Mouse (Mus musculus) inflammation-experienced regulatory T-cells, adult 6 months (primary cell): ENCODE results near the gene Nav2. TPM values are rescaled to one million over a fixed set of nuclear protein-coding genes. Genes with fewer than 3 reads are reported as not detected.
A peak's percentile ranks its signal among the peaks of the same experiment; 100 is the strongest.

ENCODE experiments used
- ATAC-seq: one replicate; pipeline ENCODE4 v1.8.0; 2017
- polyA plus RNA-seq, 3 experiments: library from polyadenylated mRNA; unstranded; fragments of 100-300 nt; shearing (Covaris generic); gene quantifications; one replicate each; pipeline ENCODE4 v1.2.1; 2017

Gene Nav2
- polyA plus RNA-seq, 3 experiments from 2014 or later: 27.1 to 51.3 (median 35.8) TPM

DNA sequence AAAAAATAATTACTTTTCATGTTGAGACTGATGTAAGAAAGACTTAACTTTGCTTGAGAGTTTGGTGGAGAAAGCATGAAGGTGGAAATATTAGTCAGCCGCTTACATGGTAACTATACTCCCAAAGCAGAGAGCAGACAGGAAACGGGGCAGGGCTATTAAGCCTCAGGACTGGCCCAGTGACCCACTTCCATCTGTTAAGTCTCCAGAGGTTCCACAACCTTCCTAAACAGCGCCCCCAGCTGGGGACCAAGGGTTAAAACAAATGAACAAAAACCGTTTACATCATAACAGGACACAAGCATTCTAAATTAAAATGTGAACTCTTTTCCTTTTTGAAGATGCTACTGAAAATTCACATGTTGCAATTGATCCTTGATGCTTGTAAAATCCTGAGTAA is 29.7 kb downstream of the Nav2 start:
- peak; percentile 34 for ATAC-seq

DNA sequence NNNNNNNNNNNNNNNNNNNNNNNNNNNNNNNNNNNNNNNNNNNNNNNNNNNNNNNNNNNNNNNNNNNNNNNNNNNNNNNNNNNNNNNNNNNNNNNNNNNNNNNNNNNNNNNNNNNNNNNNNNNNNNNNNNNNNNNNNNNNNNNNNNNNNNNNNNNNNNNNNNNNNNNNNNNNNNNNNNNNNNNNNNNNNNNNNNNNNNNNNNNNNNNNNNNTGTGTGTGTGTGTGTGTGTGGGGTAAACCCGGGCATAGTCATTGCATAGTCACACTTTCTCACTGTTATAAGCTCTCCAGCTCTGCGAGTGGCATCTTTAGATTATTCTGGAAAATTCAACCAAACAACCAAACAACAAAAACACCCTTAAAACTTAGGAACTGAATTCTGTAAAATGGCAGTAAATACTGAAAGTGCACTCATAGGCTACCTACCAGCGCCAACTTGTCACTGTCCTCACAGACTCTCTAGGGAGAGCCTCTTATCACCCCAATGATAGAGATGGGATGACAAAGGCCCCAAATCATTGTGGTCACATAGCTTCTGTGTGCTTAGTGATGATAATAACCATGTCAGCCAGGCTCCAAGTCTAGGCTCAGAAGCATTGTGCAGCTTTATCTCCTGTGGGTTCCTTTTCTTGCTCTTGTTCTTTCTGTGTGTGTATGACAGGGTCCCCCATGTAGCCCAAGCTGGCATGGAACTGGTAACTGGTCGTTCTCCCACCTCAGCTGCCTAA is 40.0 kb downstream of the Nav2 start:
- ATAC-seq: no peak

DNA sequence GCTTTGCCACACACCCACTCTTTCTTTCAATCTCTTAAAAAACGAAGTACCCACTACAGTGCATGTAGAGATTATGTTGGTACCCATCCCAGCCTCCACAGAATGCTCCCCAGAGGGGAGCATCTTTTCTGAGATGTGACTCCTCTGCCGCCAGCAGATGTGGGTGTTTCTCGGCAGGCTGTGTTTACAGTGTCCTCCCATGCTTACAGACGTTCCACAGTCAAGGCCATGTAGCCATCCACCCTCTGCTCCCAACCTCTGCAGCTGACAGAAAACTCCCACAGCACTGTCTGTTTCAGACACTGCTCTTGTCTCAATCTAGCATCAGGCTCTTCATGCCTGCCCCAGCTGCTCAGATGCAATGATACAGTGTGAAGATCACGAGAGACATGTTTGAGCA is 46.0 kb downstream of the Nav2 start:
- ATAC-seq: no peak

GRCm38 (mm10) chr7:48958528-48959315 is 50.2 kb downstream of the Nav2 start:
- peak; percentile 80 for ATAC-seq

- no peak for ATAC-seq
Measured at GRCm38 (mm10) chr7:48959316-48959661, 50.8 kb downstream of the Nav2 start.

DNA sequence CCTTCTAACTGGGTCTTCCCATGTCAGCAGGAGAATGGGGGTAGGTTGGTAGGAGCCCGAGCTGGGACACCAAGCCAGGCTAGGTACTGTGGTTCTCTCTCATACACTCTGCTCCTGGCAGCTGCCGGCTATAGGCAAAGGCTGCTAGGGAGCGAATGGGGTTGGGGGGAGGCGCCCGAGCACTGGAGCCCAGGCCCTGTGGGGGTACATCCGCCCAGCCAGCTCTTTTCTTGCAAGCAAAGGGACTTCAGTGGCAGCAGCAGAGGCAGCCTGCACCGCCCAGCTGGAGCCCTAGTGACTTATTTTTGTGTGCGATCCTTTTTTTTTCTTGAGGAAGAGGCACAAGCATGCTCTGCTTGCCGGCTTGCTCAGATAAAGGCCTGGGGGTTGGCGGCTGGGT is 51.6 kb downstream of the Nav2 start:
- ATAC-seq: no peak

GRCm38 (mm10) chr7:48961501-48961900 is 53.0 kb downstream of the Nav2 start:
- ATAC-seq: no peak

DNA sequence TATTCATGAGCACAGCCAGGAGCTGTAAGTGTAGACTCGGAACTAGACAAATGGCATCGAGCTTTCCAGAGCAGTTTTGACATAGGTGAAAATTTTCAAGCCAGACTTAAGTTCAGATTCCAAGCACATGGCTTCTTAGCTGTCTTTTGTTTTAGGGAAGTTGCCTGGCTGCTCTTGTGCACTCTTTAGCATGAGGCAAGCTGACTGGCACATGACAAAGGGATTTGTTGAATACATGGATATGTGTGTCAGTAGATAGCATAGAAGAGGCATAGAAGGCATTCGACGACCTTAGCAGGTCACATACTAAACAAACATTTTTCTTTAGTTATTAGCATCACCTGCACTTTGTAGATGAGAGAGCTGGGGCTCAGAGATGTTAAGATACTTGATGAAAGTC is 53.4 kb downstream of the Nav2 start:
- no peak for ATAC-seq

GRCm38 (mm10) chr7:48963112-48963511 is 54.6 kb downstream of the Nav2 start:
- ATAC-seq: no peak

GRCm38 (mm10) chr7:48963554-48963953 is 55.0 kb downstream of the Nav2 start:
- no peak for ATAC-seq

DNA sequence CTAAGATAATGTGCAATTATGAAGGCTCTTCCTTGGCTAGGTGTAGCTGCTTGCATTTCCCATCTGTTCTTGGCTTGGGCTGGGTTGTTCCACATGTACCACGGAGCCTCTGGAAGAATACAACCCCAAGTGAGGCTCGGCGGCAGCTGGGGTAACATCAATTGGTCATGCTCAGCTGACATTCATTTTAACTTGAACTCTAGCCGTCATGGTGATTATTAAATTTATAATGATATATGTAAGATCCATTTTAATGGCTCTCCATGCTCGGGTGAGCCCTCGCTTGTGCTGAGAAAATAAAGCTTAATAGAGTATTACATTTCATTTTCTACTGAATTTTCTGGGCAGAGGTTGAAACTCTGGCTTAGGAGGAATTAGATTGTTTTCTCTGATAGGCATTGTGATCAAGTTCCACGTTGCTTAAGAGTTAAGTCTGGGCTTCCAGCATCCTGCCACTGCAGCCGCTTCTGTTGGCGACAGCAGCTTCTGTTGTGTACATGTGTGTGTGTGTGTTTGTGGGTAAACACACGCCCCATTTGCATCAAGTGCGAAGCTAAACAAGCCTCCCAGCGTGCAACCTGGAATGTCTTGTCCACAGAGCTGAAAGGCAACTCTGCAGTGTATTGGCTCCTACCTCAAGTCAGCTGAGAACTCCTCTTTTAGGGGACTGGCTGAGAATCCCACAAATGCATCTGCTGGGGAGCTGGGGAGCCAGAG is 57.4 kb downstream of the Nav2 start:
- no peak for ATAC-seq

GRCm38 (mm10) chr7:48981013-48981412 is 72.5 kb downstream of the Nav2 start:
- no peak for ATAC-seq

DNA sequence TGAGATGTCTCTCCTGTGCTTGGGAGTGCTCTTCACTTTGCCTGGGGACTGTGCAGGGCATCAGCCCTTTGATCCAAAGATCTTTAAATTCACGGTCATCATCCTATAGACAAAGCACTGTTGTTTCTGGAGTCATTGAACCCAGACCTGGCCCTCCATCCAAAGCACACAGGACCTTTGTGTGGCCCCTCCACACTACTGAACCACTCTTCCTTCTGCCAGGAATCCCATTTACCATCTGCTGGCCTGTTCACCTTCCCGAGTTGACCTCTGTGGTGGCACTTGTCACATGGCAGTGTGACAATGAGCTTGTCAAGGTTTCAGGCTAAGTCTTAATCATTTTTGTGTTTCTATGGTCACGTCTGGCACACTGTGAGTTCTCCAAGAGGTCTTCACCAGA is 73.3 kb downstream of the Nav2 start:
- no peak for ATAC-seq

- no peak for ATAC-seq
Measured at GRCm38 (mm10) chr7:48982573-48982972, 74.1 kb downstream of the Nav2 start.

GRCm38 (mm10) chr7:48991911-48992552 is 83.5 kb downstream of the Nav2 start:
- no peak for ATAC-seq

DNA sequence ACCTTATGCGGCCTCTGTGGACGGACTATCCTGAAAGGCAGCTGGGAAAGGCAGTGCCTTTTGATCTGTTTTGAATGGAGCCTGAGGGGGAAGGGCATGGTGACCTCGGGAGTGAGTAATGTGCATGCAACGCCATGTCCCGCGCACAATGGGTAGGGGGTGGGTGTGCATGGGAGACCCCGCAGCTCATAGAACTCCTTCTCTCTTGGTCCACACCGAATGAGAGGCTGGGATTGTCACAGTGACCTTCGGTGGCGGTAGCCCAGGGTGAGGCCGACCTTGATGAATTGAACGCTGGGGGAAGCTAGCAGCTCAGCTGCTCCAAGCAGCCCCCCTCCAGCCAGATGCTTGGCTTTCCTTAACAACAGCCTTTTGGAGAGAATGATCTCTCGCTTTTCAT is 86.7 kb downstream of the Nav2 start:
- no peak for ATAC-seq

GRCm38 (mm10) chr7:48995701-48996100 is 87.2 kb downstream of the Nav2 start:
- ATAC-seq: no peak

DNA sequence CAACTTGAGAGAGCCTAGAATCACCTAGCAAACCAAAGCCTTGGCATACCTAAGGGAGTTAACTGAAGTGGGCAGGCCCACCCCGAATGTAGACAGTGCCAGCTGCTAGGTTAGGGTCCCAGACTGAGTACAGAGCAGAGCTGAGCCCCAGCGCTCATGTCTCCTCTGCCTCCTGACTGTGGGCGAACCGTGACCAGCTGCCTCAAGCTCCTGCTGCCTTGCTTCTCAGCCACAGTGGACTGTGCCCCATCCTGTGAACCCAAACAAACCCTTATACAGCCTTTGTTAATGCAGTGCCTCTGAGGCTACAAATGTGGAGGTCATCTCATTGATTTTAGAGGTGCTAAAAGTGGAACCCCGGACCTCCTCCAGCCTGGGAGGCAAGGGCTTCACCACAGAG is 88.3 kb downstream of the Nav2 start:
- no peak for ATAC-seq

DNA sequence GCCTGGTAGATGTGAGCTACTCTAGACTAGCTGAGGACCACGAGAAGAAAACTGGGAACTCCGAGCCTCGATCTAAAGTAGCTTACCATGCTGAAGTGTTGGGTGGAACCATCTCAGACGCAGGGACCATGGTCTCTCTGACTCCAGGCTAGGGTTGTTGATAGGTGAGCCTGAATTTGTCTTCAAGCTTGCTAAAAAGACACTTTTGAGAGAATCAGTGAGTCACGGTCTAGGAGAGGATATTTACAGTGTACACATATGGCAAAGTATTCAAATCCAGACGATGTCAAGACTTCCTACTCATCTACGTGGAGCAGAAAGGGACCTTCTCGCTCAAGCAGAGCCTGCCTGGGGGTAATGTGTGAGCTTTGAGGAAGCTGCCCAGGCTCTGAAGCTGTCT is 89.6 kb downstream of the Nav2 start:
- ATAC-seq: no peak

DNA sequence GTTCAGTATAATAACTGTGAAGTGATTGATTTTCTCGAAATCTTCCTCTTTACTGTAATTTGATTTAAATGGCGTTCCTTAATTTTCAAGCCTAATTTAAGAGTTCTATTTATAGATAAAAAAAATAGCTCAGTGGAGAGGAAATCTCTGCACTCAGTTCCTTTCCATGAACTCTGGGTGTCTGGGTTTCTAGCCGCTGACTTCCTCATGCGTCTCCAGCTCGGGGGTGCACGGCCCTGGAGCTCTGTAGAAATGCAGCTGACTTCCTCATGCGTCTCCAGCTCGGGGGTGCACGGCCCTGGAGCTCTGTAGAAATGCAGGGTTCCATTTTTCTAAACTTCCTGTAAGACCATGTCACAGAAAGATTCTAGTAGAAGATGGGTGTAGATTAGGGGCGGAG is 90.1 kb downstream of the Nav2 start:
- ATAC-seq: no peak

GRCm38 (mm10) chr7:49000816-49001215 is 92.3 kb downstream of the Nav2 start:
- no peak for ATAC-seq

DNA sequence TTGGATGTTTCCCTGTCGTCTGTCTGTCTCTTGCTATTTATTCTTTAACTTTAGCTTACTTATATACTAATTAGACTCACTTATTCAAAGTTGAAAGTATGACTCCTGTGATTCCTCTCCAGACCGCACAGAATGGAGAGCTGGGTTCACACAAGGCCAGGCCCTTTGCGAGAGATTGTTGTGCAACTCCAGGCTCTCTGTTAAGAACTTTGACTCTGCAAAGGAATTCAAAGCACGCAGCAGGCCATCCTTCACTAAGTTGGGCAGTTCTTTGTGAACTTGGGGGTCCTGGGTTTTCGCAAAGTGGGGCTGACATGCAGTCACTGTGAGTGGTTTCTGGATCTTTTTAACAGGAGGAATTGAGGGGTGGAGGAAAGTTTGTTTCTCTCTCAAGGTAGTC is 95.9 kb downstream of the Nav2 start:
- no peak for ATAC-seq

- no peak for ATAC-seq
Measured at GRCm38 (mm10) chr7:49006886-49007285, 98.4 kb downstream of the Nav2 start.
